Mouse (Mus musculus) right cerebral cortex, adult 18-20 months (tissue): ENCODE results near the gene Aqp6.
A peak's percentile ranks its signal among the peaks of the same experiment; 100 is the strongest.

ENCODE experiments used
- DNase-seq: peaks from one replicate; pipeline ENCODE4 v3.0.0; 2022; ENCODE audit warnings: mixed read lengths

Aqp6 gene

DNA sequence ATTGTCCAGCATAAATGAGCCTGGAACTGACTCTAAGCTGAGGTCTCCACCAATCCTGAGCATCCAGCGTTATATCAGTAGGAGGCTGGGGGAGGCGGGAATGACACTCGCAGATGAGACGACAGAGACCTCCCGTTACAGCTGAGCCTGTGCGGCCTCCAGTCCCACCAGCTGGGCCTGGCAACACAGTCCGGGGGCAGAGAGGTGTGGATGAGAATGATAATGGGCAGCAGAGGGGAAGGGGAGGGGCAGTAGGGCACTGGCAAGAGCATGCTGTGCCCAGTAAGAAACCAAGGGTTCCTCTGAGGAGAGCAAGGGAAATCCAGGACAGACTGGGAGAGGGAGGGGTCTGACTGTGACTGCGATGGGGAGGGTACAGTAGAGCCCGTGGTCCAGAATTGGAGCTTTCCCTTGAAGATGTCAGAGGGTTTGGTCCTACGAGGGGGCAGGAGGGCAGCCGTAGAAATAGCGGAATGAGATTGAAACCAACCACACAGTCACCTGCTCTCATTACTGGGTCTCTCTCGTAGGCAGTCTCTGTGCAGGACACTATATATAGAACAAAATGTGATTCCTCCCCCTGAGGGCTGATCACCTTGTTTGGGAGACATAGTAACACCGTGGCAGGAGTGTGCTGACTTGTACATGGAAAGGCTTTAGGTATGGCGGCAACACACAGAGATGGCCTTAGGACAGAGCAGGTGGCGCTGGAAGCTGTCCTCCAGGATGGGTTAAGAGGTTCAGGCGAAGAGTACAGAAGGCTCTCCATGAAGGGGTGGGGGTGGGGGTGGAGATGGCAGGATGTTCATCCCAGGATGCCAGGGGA is 1.7 kb upstream of the Aqp6 start:
- DNase-seq, result no peak

GRCm38 (mm10) chr15:99601823-99602120 is 572 bp downstream of the Aqp6 start:
- DNase-seq, result no peak

DNA sequence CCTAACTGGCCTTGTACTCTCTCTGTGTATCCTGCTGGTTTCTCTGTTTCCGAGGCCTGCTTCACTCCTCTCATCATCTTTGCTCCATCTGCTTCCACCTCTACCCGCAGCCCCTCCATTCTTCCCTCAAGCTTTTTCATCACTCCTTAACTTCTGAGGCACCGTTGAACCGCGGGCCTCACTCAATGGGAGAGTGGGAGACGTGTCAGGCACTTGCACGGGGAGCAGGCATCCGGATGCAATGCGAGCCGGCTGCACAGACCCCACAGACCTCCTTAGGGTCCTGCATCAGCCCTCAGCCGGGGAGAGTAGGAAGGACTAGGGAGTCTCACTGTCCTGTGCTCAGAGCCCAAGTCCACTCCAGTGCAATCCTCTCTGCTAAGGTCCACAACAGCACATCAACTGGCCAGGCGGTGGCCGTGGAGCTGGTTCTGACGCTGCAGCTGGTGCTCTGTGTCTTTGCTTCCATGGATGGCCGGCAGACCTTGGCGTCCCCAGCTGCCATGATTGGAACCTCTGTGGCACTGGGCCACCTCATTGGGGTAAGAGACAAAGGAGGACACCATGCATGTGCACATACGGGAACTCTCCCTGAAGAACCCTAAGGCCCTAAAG is 1.1 kb downstream of the Aqp6 start:
- DNase-seq, result no peak

DNA sequence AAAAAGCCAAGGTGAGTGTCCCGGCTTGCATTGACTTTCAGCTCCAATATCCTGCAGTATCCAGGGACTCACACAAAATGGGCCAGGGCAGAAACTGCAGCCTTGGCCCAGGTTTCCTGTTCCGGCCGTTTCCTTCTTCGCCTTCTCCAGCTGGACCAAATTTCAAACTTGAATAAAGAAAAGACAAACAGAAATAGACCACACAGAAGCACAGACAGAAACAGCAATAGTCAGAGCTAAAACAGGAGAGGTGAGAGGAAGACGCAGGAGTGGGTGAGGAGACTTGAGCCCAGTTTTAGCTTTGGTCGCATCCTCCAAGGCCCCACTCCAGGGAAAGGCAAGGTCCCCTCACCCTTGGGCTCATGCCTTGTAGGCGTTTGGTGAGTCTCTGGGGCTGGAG is 2.0 kb downstream of the Aqp6 start:
- no peak for DNase-seq

GRCm38 (mm10) chr15:99605595-99605994 is 4.4 kb downstream of the Aqp6 start:
- no peak for DNase-seq

DNA sequence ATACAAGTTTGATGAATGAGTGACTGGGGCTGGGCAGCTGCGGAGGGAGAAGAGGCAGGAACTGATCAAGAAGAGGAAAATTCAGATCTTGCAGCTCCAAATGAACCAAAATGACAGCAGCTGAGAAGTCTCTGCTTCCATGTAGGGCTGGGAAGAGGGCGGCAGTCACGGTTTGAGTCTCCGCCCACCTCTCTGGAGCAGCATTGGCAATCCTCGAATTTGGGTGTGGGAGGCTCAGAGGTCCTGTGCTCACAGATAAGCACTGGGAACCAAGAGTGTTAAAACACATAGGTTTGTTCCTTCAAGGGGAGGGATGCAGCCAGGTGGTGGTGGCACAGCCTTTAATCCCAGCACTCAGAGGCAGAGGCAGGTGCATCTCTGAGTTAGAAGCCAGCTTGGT is 5.3 kb downstream of the Aqp6 start:
- peak; percentile 81 for DNase-seq

DNA sequence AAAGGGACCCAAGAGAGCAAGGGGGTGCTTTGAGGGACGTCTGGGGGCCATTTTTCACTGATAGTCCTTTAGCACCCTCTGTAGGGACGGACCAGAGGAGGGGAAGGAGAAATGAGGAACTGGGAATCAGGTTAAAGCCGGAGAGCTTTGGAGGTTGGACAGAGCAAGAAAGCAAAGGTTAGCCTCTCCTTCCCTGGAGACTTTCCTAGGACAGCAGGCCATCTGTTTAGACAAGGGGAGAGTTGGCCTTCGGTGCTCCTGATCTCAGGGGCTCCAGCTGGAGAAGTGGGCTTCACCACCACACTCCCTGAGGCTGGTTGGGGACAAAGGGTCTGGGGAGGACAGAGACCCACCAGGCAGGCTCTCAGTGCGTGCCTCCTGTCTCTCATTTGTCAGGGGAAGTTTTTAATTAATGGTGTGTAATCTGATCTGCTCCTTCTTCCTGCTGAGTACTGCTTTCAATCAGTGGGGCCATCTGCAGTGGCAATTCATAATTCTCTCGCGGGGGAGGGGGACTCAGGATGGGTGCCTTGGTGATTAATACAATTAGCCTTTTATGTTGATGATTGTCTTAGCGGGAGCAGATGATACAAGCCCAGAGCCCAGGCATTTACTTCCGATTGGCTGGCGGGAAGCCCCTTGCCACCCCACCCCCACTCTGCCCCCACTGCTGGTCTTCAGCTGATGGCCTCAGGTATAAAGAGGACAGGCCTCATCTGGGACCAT is 6.4 kb downstream of the Aqp6 start:
- no peak for DNase-seq

DNA sequence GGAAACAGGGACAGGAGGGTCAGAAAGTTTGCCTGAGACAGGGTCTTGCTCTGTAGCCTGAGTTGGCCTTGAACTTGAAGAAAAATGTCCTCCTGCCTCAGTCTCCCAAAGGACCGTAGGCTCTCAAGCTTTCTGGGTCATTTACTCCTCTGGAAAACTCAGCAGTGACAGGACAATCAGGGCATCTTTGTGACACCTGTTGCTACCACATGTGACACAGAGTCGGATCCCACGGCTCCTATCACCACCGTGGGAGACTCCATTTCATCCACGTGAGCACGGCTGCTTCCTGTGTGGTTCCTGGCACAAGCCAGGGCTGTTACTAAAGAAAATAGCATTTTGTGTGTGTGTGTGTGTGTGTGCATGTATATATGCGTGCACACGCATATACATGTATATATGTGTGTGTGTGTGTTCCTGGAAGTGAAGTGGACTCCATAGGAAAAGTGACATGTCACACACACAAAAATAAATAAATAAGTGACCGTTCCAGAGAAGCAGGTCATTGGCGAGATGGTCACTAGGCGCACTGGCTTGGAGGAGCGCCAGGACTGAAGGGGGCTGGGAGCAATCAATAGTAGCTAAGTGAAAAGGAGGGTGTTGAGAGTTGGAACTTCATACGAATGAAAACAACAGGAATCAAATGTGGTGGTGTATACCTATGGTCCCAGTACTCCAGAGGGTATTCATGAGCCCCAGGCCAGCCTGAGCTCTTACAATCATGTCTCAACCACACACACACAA is 7.4 kb downstream of the Aqp6 start:
- DNase-seq, result no peak

- DNase-seq, result peak; percentile 38
Measured at GRCm38 (mm10) chr15:99611563-99611962, 10.4 kb downstream of the Aqp6 start.

- no peak for DNase-seq
Measured at GRCm38 (mm10) chr15:99614273-99614672, 13.1 kb downstream of the Aqp6 start.

GRCm38 (mm10) chr15:99614753-99615152 is 13.6 kb downstream of the Aqp6 start:
- peak; percentile 48 for DNase-seq

DNA sequence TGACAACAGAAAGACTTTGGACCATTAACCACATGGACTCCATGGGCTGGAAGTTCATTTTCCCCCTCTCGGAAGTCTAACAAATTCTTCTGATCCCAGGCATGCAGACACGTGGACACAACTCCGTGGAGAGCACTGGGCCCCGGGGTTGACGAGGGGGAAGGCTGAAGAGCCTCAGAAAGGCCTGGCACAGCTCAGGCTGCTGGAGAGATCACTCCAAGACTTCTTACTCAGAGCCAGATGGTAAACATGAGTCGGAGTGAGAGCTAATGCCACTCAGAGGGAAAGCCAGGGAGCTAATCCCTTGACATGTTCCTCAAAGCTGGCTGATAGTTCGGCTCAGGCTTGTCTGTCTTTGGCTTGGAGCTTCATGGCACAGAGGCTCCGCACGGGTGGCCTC is 14.0 kb downstream of the Aqp6 start:
- DNase-seq, result no peak

GRCm38 (mm10) chr15:99618595-99618994 is 17.4 kb downstream of the Aqp6 start:
- no peak for DNase-seq

GRCm38 (mm10) chr15:99619821-99620220 is 18.6 kb downstream of the Aqp6 start:
- DNase-seq, result no peak

DNA sequence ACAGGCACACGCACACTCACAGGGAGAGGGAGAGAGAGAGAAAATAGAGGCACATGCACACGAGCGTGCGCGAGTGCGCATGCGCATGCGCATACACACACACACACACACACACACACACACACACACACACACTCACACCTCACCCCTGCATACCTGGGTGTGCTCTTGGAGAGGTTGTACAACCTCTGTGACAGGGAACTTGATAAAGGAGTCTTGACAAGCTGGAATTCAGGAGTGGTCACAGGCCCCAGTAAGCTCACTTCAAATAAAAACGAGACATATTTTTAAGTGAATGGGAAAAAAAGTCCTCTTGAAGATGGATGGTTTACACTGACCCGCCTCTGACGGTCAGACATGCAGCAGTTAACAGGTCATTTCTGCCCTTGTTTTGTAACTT is 20.9 kb downstream of the Aqp6 start:
- no peak for DNase-seq

DNA sequence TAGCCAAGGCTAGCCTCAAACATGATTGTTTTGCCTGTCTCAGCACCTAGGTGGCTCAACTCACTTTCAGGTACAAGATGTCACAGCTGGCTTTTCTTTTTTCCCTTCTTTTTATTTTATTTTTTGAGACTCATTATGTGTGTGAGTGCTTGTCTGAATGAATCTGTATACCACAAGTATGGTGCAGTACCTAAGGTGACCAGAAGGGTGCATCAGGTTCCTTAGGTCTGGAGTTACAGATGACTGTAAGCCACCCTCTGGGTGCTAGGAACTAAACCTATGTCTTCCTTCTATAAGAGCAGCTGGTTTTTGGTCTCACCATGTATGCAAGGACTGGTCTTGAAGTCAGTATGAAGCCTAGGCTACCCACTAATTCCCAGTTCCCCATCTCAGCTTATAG is 30.4 kb downstream of the Aqp6 start:
- DNase-seq, result no peak

DNA sequence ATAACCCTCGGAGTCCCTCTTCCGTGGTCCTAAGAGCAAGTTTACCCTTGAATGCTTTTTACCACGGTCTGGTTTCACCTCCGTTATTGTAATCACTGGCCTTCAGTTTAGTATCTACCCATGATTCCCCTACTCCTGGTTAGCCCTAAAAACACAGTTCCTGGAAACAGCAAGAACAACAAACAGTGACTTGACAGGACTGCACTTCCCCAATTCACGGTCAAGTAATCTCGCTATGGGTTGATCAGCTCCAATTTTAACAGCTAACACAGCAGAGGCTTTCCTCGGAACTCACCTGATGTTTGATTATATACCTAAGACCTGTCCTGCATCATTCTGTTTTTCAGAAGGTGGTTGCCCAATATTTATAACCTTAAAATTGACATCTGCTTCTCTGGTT is 33.5 kb downstream of the Aqp6 start:
- no peak for DNase-seq

DNA sequence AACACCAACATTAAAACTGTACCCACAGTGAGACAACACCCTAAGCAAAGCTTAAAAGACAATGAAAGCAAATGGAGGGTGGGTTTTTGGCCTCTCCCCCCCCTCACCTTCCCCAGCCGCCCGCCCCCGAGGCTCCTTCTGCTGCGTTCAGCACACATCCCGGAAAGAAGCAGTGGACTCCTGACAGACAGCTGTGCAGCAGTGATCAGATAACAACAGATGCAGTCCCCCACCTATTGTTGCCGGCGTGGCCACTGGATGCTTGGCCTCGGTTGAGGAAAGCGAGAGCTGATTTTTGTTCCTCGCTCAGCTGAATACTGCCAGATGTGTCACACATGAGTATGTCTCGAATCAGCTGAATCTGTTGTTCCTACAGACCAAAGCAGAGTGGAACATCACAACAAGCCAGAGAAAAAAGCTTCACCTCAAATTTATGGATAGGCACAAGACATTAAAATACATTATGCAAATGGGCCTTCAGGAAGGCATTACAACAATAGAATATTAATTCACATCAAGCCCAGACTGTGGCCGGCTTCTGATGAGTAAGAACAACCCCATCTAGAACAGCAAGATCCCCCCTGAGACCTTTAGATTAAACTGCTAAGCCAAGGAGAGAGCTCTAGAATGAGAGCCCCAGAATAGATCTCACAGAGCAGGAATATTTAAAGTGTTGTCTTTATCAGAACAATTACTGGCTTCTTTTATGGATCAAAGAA is 36.4 kb downstream of the Aqp6 start:
- no peak for DNase-seq

DNA sequence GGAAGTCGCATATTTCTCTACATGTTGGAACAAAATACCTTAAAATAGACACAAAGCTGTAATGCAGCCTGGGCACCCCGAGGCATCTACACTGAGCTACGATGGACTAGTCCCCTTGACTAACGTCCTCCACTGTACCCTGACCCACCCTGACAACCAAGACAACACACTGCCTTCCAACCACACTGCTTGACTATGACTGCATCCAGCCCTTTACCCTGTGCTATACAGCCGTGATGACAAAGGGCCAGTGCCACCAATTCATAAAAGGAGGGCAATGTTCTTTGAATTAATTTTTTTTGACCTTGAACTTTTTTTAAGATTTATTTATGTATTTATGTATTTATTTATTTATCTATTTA is 36.9 kb downstream of the Aqp6 start:
- no peak for DNase-seq

DNA sequence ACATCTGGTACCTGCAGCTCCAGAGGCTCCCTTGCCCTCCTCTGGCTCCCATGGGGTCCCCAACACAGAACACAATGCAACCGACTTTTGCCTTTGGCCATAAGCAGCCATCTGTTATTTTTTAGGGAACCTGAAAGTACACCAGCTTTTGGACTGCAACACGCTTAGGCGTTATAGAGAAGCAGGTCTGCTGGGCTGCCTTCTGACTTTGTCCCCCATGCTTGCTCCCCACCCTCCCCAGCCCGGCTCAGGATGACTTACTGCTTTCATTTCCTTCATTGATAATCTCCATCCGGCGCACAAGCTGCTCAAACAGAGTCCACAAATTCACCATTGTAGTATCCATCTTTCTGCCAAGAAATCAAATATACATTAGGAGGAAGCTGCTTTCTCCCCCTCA is 41.4 kb downstream of the Aqp6 start:
- DNase-seq, result no peak

- DNase-seq, result no peak
Measured at GRCm38 (mm10) chr15:99643832-99644231, 42.6 kb downstream of the Aqp6 start.

DNA sequence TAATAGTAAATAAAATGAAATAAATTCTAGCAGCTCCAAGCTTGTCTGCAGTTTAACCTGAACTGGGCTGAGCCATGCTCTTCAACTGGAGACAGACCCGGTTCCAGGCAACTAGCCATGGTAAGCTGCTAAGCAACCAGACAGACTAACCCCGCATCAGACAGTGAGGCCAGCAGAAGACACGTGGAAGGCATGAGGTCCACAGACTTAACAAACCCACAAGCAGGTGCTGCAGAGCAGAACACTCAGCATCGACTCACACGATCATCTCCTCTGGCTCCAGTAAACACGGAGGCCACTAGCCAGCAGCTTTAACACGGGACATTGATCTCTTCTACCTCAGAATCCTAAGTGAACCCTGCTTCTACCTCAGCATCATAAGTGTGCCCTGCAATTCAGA is 43.6 kb downstream of the Aqp6 start:
- DNase-seq, result peak; percentile 46

DNA sequence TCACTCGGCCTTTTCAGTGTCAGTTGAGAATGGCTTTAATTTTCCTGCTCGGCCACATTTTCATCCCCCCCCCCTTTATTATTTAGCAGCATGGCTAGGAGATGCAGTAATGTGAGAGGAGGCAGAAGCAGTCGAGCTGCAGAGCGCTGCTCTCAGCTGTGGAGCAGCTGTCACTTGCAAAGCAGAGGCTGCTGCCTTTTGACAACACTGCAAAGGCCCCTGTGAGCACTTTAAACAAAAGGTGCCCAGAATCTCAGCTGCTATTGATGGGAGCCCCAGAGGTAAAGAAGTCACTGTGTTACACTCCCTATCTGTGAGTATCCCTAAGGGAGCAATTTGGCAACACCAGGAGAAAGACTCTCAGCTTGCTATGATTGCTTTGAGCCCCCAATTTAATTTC is 47.1 kb downstream of the Aqp6 start:
- DNase-seq, result no peak
